Mouse (Mus musculus) cortical plate, adult 2 months (tissue): ENCODE measurements around the gene Cfap73.

Experiments
- CTCF ChIP-seq: fragments of 200-500 bp; IDR thresholded peaks from 2 replicates; pipeline ENCODE4 v1.5.1; 2011; ENCODE audit warnings: mild to moderate bottlenecking, control low read depth, low read length; ENCODE audit not compliant: insufficient read depth; ENCODE audit errors: extremely low read depth
- POLR2A ChIP-seq: fragments of 200-500 bp; IDR thresholded peaks from 2 replicates; pipeline ENCODE4 v1.6.1; 2011; ENCODE audit warnings: mild to moderate bottlenecking, low read length, control low read depth; ENCODE audit not compliant: insufficient read depth; ENCODE audit errors: extremely low read depth

DNA sequence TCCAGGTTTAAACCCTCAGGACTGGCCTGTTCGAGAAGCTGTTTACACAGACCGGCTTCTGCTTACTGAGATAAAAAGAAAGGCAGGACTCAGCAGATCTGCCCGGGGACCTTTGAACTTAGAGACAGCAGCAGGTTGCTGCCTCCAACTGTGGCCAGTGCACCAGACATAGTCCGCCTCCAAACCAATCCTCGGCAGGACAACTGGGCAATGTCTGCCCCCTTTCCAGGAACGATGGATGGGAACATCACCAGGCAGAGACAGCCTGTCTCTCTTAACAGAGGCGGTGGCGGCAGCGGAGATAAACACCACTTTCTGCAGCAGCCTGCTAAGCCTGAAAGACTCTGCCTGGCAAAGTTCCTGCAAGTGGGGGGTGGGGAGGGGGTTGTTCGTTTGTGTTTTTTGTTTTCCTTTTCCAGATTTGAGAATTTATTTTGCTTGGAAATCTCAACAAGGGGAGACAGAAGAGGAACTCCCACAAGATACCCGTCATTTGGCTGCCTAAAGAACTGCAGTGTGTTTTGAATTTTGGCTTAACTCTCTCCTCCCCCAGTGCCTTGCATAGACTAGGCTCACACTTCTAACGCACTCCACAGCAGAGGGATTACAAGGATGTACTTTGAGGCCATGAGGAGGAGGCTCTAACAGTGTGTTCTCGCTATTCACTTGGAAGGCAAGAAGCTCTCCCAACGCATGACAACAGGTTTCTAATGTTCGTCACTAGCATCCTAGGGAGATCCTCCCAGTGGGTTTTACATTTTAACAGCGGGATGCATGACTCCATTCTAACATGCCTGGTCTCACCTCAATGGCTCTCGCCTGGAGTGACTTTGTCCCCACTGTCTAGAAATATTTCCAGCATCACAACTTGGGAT lies 47.1 kb downstream of the Cfap73 start:
- 0 out of 2 replicates have a peak, but pooled peaks have one; percentile 11 for TF ChIP-seq POLR2A
- TF ChIP-seq CTCF, result no peak
